Mouse (Mus musculus): ENCODE data around the gene Gcgr. TPM values are rescaled to one million over a fixed set of nuclear protein-coding genes. Genes with fewer than 3 reads are reported as not detected.

Gcgr gene
- total and polyA plus RNA-seq, 3 experiments: 0.09 to 0.20 (median 0.13) TPM

GRCm38 (mm10) chr11:120492024-120492877 is 38.2 kb upstream of the Gcgr start (continued):
- TF ChIP-seq CHD1 (IDR thresholded peaks at IDR 0.05; ENCODE audit: low read depth, low read length) (no peak; the same call in 1 of the 2 replicates), BHLHE40 (IDR thresholded peaks at IDR 0.05; ENCODE audit: low read depth, low read length) (peak; percentile 28), ELF1 (IDR thresholded peaks at IDR 0.05; ENCODE audit: low read depth, low read length) (no peak), MYC (IDR thresholded peaks at IDR 0.05; ENCODE audit: low read depth, low read length) (peak; percentile 65; the same call in 1 of the 2 replicates), POLR2A (IDR thresholded peaks at IDR 0.05; ENCODE audit: low read depth, low read length) (no peak), MAZ (IDR thresholded peaks at IDR 0.05; ENCODE audit: low read depth, low read length) (peak; percentile 72; the same call in 1 of the 2 replicates), PAX5 (IDR thresholded peaks at IDR 0.05; ENCODE audit: low read length) (no peak), ZC3H11A (IDR thresholded peaks at IDR 0.05; ENCODE audit: low read depth, low read length) (no peak), EP300 (IDR thresholded peaks at IDR 0.05; ENCODE audit: low read length) (peak; percentile 4; the same call in 1 of the 2 replicates), NELFE (IDR thresholded peaks at IDR 0.05; ENCODE audit: low read depth, low read length) (0 out of 2 replicates have a peak, but pooled peaks have one; percentile 44)

- Histone ChIP-seq H3K9ac (ENCODE audit: insufficient read depth, low read depth) (peak overlapping the region; percentile 71; the same call in 1 of the 2 replicates), H3K4me2 (ENCODE audit: insufficient read depth, low read depth, poor library complexity, severe bottlenecking) (peak overlapping the region; percentile 55), H3K4me3 (replicated peaks in 1 of 3; ENCODE audit: low read depth in 2 of 3, low read length in 2 of 3, poor library complexity in 1 of 3) (peak overlapping the region; percentile 9 to 75 (median 73)), H3K4me1 (ENCODE audit: control insufficient read depth in 1 of 2, insufficient read depth in 2 of 2) (peaks cover 15 to 41% of the 10 kb centered on the region in 2 experiments), H3K36me3 (replicated peaks in 1 of 2; ENCODE audit: control insufficient read depth in 1 of 2, insufficient read depth in 1 of 2, low read length in 1 of 2) (peaks cover 45 to 76% of the 10 kb centered on the region in 2 experiments), H3K27me3 (replicated peaks) (no peaks in the 10 kb centered on the region), H3K9me3 (replicated peaks; ENCODE audit: low read length) (no peaks in the 10 kb centered on the region), H3K79me2 (replicated peaks; ENCODE audit: control insufficient read depth, extremely low read depth, insufficient read depth, poor library complexity, severe bottlenecking) (0 out of 2 replicates have a peak, but pooled peaks cover 2% of the 10 kb centered on the region), H3K27ac (ENCODE audit: insufficient read depth, low read depth) (no peak overlapping the region; the same call in 1 of the 2 replicates)
- in situ Hi-C loops (cut with MboI; ENCODE audit: low pct_ligation_motif_present, low pct_unique_long_range_greater_than_20kb, low sequenced_read_pairs): no loop called here
- no peak for DNase-seq (ENCODE audit: extremely low read depth)
- TF ChIP-seq EP300 (IDR thresholded peaks at IDR 0.05; ENCODE audit: low read length): peak; percentile 22; the same call in 1 of the 2 replicates
- TF ChIP-seq MXI1 (IDR thresholded peaks at IDR 0.05; ENCODE audit: low read depth, low read length): peak; percentile 36; the same call in 1 of the 2 replicates
- no peak for TF ChIP-seq ELF1 (IDR thresholded peaks at IDR 0.05; ENCODE audit: low read depth, low read length)
- no peak for TF ChIP-seq TBP (conservative IDR thresholded peaks at IDR 0.05; ENCODE audit: low read depth, low read length)
- TF ChIP-seq HCFC1 (IDR thresholded peaks at IDR 0.05; ENCODE audit: low read depth, low read length): peak; percentile 21; the same call in 1 of the 2 replicates
- dilution Hi-C loops (cut with MboI; ENCODE audit: extremely low pct_ligation_motif_present, extremely low pct_unique_long_range_greater_than_20kb, low sequenced_read_pairs): no loop called here
Measured at GRCm38 (mm10) chr11:120492878-120493203, 37.7 kb upstream of the Gcgr start.

GRCm38 (mm10) chr11:120493351-120493750 is 37.1 kb upstream of the Gcgr start:
- H3K9me3 ChIP-seq (replicated peaks; ENCODE audit: low read length): no peaks in the 10 kb centered on the region
- no peak overlapping the region for H3K9ac ChIP-seq (ENCODE audit: insufficient read depth, low read depth)
- in situ Hi-C loops (cut with MboI; ENCODE audit: low pct_ligation_motif_present, low pct_unique_long_range_greater_than_20kb, low sequenced_read_pairs): no loop called here
- no peaks in the 10 kb centered on the region for H3K27me3 ChIP-seq (replicated peaks)
- H3K36me3 ChIP-seq (replicated peaks in 1 of 2; ENCODE audit: control insufficient read depth in 1 of 2, insufficient read depth in 1 of 2, low read length in 1 of 2): peaks cover 44 to 76% of the 10 kb centered on the region in 2 experiments
- peaks cover 15 to 41% of the 10 kb centered on the region in 2 experiments for H3K4me1 ChIP-seq (ENCODE audit: control insufficient read depth in 1 of 2, insufficient read depth in 2 of 2)
- no peak for DNase-seq (ENCODE audit: extremely low read depth)
- H3K4me2 ChIP-seq (ENCODE audit: insufficient read depth, low read depth, poor library complexity, severe bottlenecking): peak overlapping the region; percentile 55; the same call in 1 of the 2 replicates
- 0 out of 2 replicates have a peak, but pooled peaks cover 2% of the 10 kb centered on the region for H3K79me2 ChIP-seq (replicated peaks; ENCODE audit: control insufficient read depth, extremely low read depth, insufficient read depth, poor library complexity, severe bottlenecking)
- H3K4me3 ChIP-seq (replicated peaks in 1 of 3; ENCODE audit: low read depth in 2 of 3, low read length in 2 of 3, poor library complexity in 1 of 3): no peak overlapping the region
- H3K27ac ChIP-seq (ENCODE audit: insufficient read depth, low read depth): no peak overlapping the region
- dilution Hi-C loops (cut with MboI; ENCODE audit: extremely low pct_ligation_motif_present, extremely low pct_unique_long_range_greater_than_20kb, low sequenced_read_pairs): no loop called here
- TF ChIP-seq USF1 (IDR thresholded peaks at IDR 0.05; ENCODE audit: low read depth, low read length) (no peak), MAX (IDR thresholded peaks at IDR 0.05; ENCODE audit: low read length) (no peak), CHD1 (IDR thresholded peaks at IDR 0.05; ENCODE audit: low read depth, low read length) (no peak), IRF4 (IDR thresholded peaks at IDR 0.05; ENCODE audit: low read depth, low read length) (no peak), ELF1 (IDR thresholded peaks at IDR 0.05; ENCODE audit: low read depth, low read length) (no peak), MEF2A (IDR thresholded peaks at IDR 0.05; ENCODE audit: borderline replicate concordance, low read depth, low read length) (no peak), BHLHE40 (IDR thresholded peaks at IDR 0.05; ENCODE audit: low read depth, low read length) (no peak), E2F4 (IDR thresholded peaks at IDR 0.05; ENCODE audit: insufficient replicate concordance, low read depth, low read length) (no peak), NRF1 (IDR thresholded peaks at IDR 0.05; ENCODE audit: low read depth, low read length) (no peak), POLR2AphosphoS2 (IDR thresholded peaks at IDR 0.05; ENCODE audit: low read depth, low read length) (no peak), SMC3 (IDR thresholded peaks at IDR 0.05; ENCODE audit: low read depth, low read length) (no peak)
